Mouse (Mus musculus) testis, adult 2 months (tissue): Measurements from ENCODE around the gene Fdps. TPM values are rescaled to one million over a fixed set of nuclear protein-coding genes. Genes with fewer than 3 reads are reported as not detected.

Experiments
- H3K27ac ChIP-seq: fragments of 200-500 bp; 2 replicates; pipeline ENCODE4 v1.5.1; 2012; ENCODE audit warnings: low read depth, low read length; ENCODE audit not compliant: control insufficient read depth, insufficient read depth
- H3K27me3 ChIP-seq: fragments of 200-500 bp; 2 replicates; pipeline ENCODE4 v1.6.1; 2012; ENCODE audit warnings: mild to moderate bottlenecking, low read length, moderate library complexity; ENCODE audit not compliant: control insufficient read depth, insufficient read depth
- H3K36me3 ChIP-seq: fragments of 200-500 bp; 2 replicates; pipeline ENCODE4 v1.6.1; 2012; ENCODE audit warnings: mild to moderate bottlenecking, low read length; ENCODE audit not compliant: control insufficient read depth, insufficient read depth
- H3K4me1 ChIP-seq: fragments of 200-500 bp; 2 replicates; pipeline ENCODE4 v1.6.1; 2012; ENCODE audit warnings: low read length; ENCODE audit not compliant: control insufficient read depth, insufficient read depth
- H3K4me3 ChIP-seq: fragments of 200-500 bp; 2 replicates; pipeline ENCODE4 v1.5.1; 2012; ENCODE audit warnings: low read depth, mild to moderate bottlenecking, low read length, moderate library complexity, mixed read lengths; ENCODE audit not compliant: control insufficient read depth
- CTCF ChIP-seq: fragments of 200-500 bp; IDR thresholded peaks from 2 replicates; pipeline ENCODE4 v1.5.1; 2012; ENCODE audit warnings: low read depth, mild to moderate bottlenecking, inconsistent platforms, low read length, moderate library complexity; ENCODE audit not compliant: control insufficient read depth, insufficient read depth, insufficient replicate concordance
- POLR2A ChIP-seq: fragments of 200-500 bp; IDR thresholded peaks from 2 replicates; pipeline ENCODE4 v1.6.1; 2012; ENCODE audit warnings: low read depth, mild to moderate bottlenecking, inconsistent platforms, low read length, moderate library complexity; ENCODE audit not compliant: control insufficient read depth
- polyA plus RNA-seq: library from polyadenylated mRNA; depleted of rRNA; stranded (reverse); fragments of >200 nt; gene quantifications from 2 replicates; pipeline ENCODE4 v1.2.3, GENCODE M21; 2012

Fdps gene
- polyA plus RNA-seq, 1 experiment, result 109 TPM

DNA sequence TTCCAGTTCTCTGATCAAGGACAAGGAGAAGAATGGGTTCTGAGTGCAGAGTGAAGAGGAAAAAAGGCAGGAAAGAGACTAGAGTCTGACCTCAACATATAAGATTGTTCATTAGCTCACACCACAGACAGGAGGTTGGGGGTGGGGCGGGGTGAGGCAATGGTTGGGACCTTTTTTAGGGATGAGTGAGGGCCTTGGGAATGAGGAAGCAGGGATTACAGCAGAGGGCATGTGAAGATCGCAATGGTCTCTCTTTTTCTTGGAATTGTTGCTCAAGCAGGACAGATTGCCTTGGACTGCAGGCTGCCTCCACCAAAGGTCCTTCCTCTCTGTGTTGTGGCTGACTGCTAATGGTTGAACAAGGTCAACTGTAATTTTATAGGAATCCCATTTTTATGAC, 21.6 kb upstream of the Fdps start:
- Histone ChIP-seq H3K4me3 (no peak overlapping the region), H3K36me3 (no peaks in the 10 kb centered on the region), H3K27ac (no peak overlapping the region), H3K4me1 (no peaks in the 10 kb centered on the region), H3K27me3 (no peaks in the 10 kb centered on the region)
- TF ChIP-seq CTCF (no peak), POLR2A (no peak)

DNA sequence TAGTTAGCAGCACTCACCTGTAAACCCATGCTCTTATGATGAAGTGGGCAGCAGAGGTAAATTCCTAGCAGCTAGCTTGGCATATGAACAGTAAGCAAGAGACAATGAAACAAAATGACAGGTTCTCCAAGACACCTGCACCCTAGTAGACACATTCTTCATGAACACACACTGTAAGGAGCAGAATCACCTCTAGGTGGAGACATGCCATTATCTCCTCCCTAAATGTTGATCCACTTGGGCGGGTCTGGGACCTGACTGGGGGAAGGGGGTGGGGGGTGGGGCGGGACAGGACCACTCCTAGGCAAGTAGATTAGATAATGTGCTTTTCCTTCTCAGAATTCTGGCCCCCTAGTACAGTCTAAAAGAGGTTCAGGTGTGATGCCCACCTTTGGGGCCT, 13.8 kb upstream of the Fdps start:
- Histone ChIP-seq H3K4me3 (no peak overlapping the region), H3K27me3 (no peaks in the 10 kb centered on the region), H3K4me1 (no peaks in the 10 kb centered on the region), H3K36me3 (no peaks in the 10 kb centered on the region), H3K27ac (no peak overlapping the region)
- TF ChIP-seq POLR2A, result no peak
- TF ChIP-seq CTCF, result no peak; the same call in 1 of the 2 replicates

DNA sequence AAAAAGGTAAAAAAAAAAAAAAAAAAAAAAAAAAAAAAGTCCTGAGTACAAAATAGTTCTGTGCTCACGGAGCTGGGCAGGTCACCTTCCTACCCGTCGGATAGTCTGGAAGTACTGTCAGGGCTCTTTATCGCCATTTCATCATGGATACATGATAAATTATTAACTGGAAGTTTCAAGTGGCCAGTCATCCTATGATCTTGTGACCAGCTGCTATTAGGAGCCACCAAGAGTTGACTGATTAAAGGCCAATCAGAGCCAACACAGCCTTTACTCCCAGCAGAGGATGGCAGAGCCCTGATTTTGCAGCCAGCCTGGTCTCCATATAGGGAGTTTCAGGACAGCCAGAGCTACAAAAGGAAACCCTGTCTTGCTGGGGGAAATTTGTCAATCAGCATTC, 11.3 kb upstream of the Fdps start:
- Histone ChIP-seq H3K4me1 (no peaks in the 10 kb centered on the region), H3K27me3 (no peaks in the 10 kb centered on the region), H3K4me3 (no peak overlapping the region), H3K27ac (no peak overlapping the region), H3K36me3 (no peaks in the 10 kb centered on the region)
- TF ChIP-seq CTCF (no peak), POLR2A (no peak)

DNA sequence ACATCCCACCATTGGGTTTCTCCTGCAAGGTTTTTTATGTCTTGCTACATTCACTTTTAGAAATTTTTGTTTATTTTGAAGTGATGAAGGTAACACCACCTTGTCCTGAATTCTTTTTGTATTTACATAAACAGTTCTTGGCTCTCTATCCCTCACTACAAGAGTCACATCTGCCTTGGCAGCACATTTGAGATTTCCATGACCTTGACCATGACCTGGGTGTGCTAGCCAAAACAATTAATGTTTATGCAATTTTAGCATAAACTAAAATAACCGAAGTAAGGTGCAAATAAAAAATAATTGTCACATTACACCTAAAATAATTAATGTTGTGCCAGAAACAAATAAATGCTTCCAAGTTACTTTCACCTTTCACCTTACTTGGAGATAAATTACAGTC, 6.4 kb upstream of the Fdps start:
- Histone ChIP-seq H3K27me3 (no peaks in the 10 kb centered on the region), H3K4me3 (no peak overlapping the region), H3K4me1 (no peaks in the 10 kb centered on the region), H3K36me3 (no peaks in the 10 kb centered on the region), H3K27ac (no peak overlapping the region)
- TF ChIP-seq CTCF, result no peak

DNA sequence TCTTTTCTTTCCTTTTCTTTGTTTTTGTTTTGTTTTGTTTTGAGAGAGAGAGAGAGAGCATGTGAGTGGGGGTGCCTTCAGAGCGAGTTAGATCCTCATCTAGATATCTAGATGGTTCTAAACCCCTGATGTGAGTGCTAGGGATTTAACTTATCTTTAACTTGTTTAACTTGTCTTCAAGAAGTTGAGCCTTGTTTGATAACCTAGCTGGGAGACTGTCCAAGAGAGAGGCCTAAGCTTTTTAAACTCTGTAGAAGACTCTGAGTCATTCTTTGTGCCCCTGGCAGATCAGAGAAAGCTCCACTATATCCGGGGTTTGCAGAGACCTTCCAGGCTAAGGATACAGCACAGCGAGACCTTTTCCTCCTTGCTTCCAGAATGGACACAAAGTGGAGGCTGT, 5.8 kb upstream of the Fdps start:
- H3K4me1 ChIP-seq, result peaks cover under 1% of the 10 kb centered on the region; the same call in 1 of the 2 replicates
- H3K27ac ChIP-seq, result no peak overlapping the region
- H3K4me3 ChIP-seq, result no peak overlapping the region
- no peaks in the 10 kb centered on the region for H3K27me3 ChIP-seq
- no peaks in the 10 kb centered on the region for H3K36me3 ChIP-seq
- TF ChIP-seq CTCF (no peak), POLR2A (no peak)

DNA sequence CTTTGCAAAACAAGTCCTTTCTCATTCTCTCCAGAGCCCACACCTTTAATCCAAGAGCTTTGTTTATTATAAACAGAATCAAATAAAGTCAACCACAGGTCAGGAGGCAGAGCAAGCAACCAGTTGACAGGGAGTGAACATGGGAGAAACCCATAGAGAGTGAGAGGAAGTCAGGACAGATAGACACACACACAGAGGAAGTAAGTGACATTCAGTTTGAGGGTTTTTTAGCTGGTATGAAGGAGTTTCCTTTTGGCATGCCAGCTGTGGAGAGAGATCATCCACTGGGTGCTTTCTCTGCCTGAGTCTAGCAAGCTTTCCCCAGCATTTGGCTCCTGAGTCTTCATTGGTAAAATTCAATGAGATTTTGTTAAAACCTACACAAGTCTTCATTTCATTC, 5.1 kb upstream of the Fdps start:
- Histone ChIP-seq H3K36me3 (no peaks in the 10 kb centered on the region), H3K27ac (no peak overlapping the region), H3K4me1 (peaks cover 2% of the 10 kb centered on the region; the same call in 1 of the 2 replicates), H3K27me3 (no peaks in the 10 kb centered on the region), H3K4me3 (no peak overlapping the region)
- TF ChIP-seq CTCF, result no peak
- no peak for TF ChIP-seq POLR2A

DNA sequence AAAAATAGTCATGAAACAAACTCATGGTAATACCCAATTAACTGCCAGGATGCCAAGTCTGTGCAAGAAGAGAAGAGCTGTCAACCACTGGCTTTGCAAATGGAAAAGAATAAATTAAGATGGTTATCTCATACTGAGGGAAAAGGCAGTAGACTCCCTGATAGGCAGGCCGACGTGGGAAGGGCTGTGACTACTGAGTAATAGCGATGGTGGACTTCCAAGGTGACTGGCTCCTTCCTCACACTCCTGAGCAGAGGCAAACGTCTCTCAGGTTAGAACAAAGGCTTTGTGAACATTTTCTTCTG, 1.5 kb upstream of the Fdps start:
- Histone ChIP-seq H3K27me3 (no peaks in the 10 kb centered on the region), H3K4me1 (peaks cover 9% of the 10 kb centered on the region), H3K4me3 (no peak overlapping the region), H3K36me3 (no peaks in the 10 kb centered on the region), H3K27ac (no peak overlapping the region)
- TF ChIP-seq CTCF, result no peak
- no peak for TF ChIP-seq POLR2A
